Mouse (Mus musculus): ENCODE results near the gene Abca13. TPM values are rescaled to one million over a fixed set of nuclear protein-coding genes. Genes with fewer than 3 reads are reported as not detected.
A peak's percentile ranks its signal among the peaks of the same experiment; 100 is the strongest.

Gene Abca13
- total and polyA plus RNA-seq, 3 experiments = under 0.01 to 0.03 (median 0.03) TPM

DNA sequence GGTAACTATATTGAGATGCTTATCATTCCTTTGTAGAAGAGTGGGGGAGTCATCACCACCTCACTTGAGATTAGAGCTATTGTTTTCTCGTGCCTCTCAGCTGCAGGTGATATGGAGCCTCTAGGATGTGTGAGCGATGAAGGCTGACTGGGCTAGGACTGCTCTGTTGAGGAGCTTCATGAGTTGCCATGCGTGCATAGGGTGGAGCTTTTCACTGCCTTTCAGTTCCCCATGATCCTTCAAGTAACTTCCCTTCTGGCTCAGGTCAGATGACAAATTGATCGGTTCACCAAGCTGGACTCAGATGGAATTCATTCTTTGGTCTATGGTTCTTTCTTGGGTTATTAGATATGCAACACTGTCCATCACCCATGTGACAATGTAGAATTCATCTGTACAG is 410.4 kb downstream of the Abca13 start:
- no peak overlapping the region for H3K27ac ChIP-seq (ENCODE audit: insufficient read depth, low read depth)
- TF ChIP-seq MAX (IDR thresholded peaks at IDR 0.05; ENCODE audit: low read length) = no peak
- TF ChIP-seq ZMIZ1 (IDR thresholded peaks at IDR 0.05; ENCODE audit: low read depth, low read length) = no peak
- TF ChIP-seq MAFK (IDR thresholded peaks at IDR 0.05; ENCODE audit: insufficient replicate concordance, low read length) = no peak
- TF ChIP-seq MYC (IDR thresholded peaks at IDR 0.05; ENCODE audit: low read depth, low read length) = no peak
- TF ChIP-seq ZKSCAN1 (IDR thresholded peaks at IDR 0.05; ENCODE audit: borderline replicate concordance, low read depth, low read length) = no peak
- no peak for TF ChIP-seq MEF2A (IDR thresholded peaks at IDR 0.05; ENCODE audit: borderline replicate concordance, low read depth, low read length)
- no peak for TF ChIP-seq SIN3A (IDR thresholded peaks at IDR 0.05; ENCODE audit: low read length)
- no peak for TF ChIP-seq GABPA (IDR thresholded peaks at IDR 0.05; ENCODE audit: insufficient replicate concordance, low read depth, low read length)
- TF ChIP-seq HCFC1 (IDR thresholded peaks at IDR 0.05; ENCODE audit: low read depth, low read length) = no peak
- TF ChIP-seq POLR2A (IDR thresholded peaks at IDR 0.05; ENCODE audit: low read depth, low read length) = no peak
- TF ChIP-seq PAX5 (IDR thresholded peaks at IDR 0.05; ENCODE audit: low read length) = no peak
- TF ChIP-seq TBP (conservative IDR thresholded peaks at IDR 0.05; ENCODE audit: low read depth, low read length) = no peak
- no peak for TF ChIP-seq CTCF (conservative IDR thresholded peaks at IDR 0.05 in 1 of 2, IDR thresholded peaks at IDR 0.05 in 1 of 2; ENCODE audit: low read depth in 2 of 2, low read length in 2 of 2)
- TF ChIP-seq CHD1 (IDR thresholded peaks at IDR 0.05; ENCODE audit: low read depth, low read length) = no peak
- TF ChIP-seq MXI1 (IDR thresholded peaks at IDR 0.05; ENCODE audit: low read depth, low read length) = no peak
- no peaks in the 10 kb centered on the region for H3K36me3 ChIP-seq (replicated peaks in 1 of 2; ENCODE audit: control insufficient read depth in 1 of 2, insufficient read depth in 1 of 2, low read length in 1 of 2)
- H3K79me2 ChIP-seq (replicated peaks; ENCODE audit: control insufficient read depth, extremely low read depth, insufficient read depth, poor library complexity, severe bottlenecking) = no peaks in the 10 kb centered on the region
- peak; percentile 6 for DNase-seq (ENCODE audit: extremely low read depth)
- peaks cover 13% of the 10 kb centered on the region for H3K9me3 ChIP-seq (replicated peaks; ENCODE audit: low read length)
- no peaks in the 10 kb centered on the region for H3K27me3 ChIP-seq (replicated peaks)
- H3K9ac ChIP-seq (ENCODE audit: insufficient read depth, low read depth) = no peak overlapping the region
- H3K4me1 ChIP-seq (ENCODE audit: control insufficient read depth in 1 of 2, insufficient read depth in 2 of 2) = peaks cover 0 to 3% of the 10 kb centered on the region in 2 experiments; a peak in 1 of 4 replicates
- H3K4me2 ChIP-seq (ENCODE audit: insufficient read depth, low read depth, poor library complexity, severe bottlenecking) = no peak overlapping the region
- in situ Hi-C loops (cut with MboI; ENCODE audit: low pct_ligation_motif_present, low pct_unique_long_range_greater_than_20kb, low sequenced_read_pairs) = no loop called here
- H3K4me3 ChIP-seq (replicated peaks in 1 of 3; ENCODE audit: low read depth in 2 of 3, low read length in 2 of 3, poor library complexity in 1 of 3) = no peak overlapping the region
- dilution Hi-C loops (cut with MboI; ENCODE audit: extremely low pct_ligation_motif_present, extremely low pct_unique_long_range_greater_than_20kb, low sequenced_read_pairs) = no loop called here

- dilution Hi-C loops (cut with MboI; ENCODE audit: extremely low pct_ligation_motif_present, extremely low pct_unique_long_range_greater_than_20kb, low sequenced_read_pairs) = no loop called here
- TF ChIP-seq CHD1 (IDR thresholded peaks at IDR 0.05; ENCODE audit: low read depth, low read length) = no peak
- no peak for TF ChIP-seq MAFK (IDR thresholded peaks at IDR 0.05; ENCODE audit: insufficient replicate concordance, low read length)
- TF ChIP-seq EP300 (IDR thresholded peaks at IDR 0.05; ENCODE audit: low read length) = no peak
- no peak for TF ChIP-seq ZC3H11A (IDR thresholded peaks at IDR 0.05; ENCODE audit: low read depth, low read length)
- no peak for TF ChIP-seq JUND (conservative IDR thresholded peaks at IDR 0.05; ENCODE audit: low read depth, low read length)
- TF ChIP-seq POLR2A (IDR thresholded peaks at IDR 0.05; ENCODE audit: low read depth, low read length) = no peak
- TF ChIP-seq SMC3 (IDR thresholded peaks at IDR 0.05; ENCODE audit: low read depth, low read length) = no peak
- TF ChIP-seq JUN (IDR thresholded peaks at IDR 0.05; ENCODE audit: insufficient read depth, low read depth, low read length) = no peak
- TF ChIP-seq NRF1 (IDR thresholded peaks at IDR 0.05; ENCODE audit: low read depth, low read length) = no peak
- TF ChIP-seq MEF2A (IDR thresholded peaks at IDR 0.05; ENCODE audit: borderline replicate concordance, low read depth, low read length) = no peak
- no peak for TF ChIP-seq HCFC1 (IDR thresholded peaks at IDR 0.05; ENCODE audit: low read depth, low read length)
- no peak for TF ChIP-seq CHD2 (IDR thresholded peaks at IDR 0.05; ENCODE audit: low read length)
- TF ChIP-seq IRF4 (IDR thresholded peaks at IDR 0.05; ENCODE audit: low read depth, low read length) = no peak
- no peak for TF ChIP-seq MAX (IDR thresholded peaks at IDR 0.05; ENCODE audit: low read length)
Observed at GRCm38 (mm10) chr11:9608249-9608648, 416.5 kb downstream of the Abca13 start.

More at GRCm38 (mm10) chr11:9608249-9608648, 416.5 kb downstream of the Abca13 start:
- no peaks in the 10 kb centered on the region for H3K36me3 ChIP-seq (replicated peaks in 1 of 2; ENCODE audit: control insufficient read depth in 1 of 2, insufficient read depth in 1 of 2, low read length in 1 of 2)
- no peaks in the 10 kb centered on the region for H3K27me3 ChIP-seq (replicated peaks)
- H3K9me3 ChIP-seq (replicated peaks; ENCODE audit: low read length) = peaks cover 21% of the 10 kb centered on the region
- in situ Hi-C loops (cut with MboI; ENCODE audit: low pct_ligation_motif_present, low pct_unique_long_range_greater_than_20kb, low sequenced_read_pairs) = no loop called here
- no peaks in the 10 kb centered on the region for H3K4me1 ChIP-seq (ENCODE audit: control insufficient read depth in 1 of 2, insufficient read depth in 2 of 2)
- H3K4me3 ChIP-seq (replicated peaks in 1 of 3; ENCODE audit: low read depth in 2 of 3, low read length in 2 of 3, poor library complexity in 1 of 3) = no peak overlapping the region
- no peak overlapping the region for H3K4me2 ChIP-seq (ENCODE audit: insufficient read depth, low read depth, poor library complexity, severe bottlenecking)
- DNase-seq (ENCODE audit: extremely low read depth) = no peak
- no peak overlapping the region for H3K27ac ChIP-seq (ENCODE audit: insufficient read depth, low read depth)
- no peak overlapping the region for H3K9ac ChIP-seq (ENCODE audit: insufficient read depth, low read depth)
- H3K79me2 ChIP-seq (replicated peaks; ENCODE audit: control insufficient read depth, extremely low read depth, insufficient read depth, poor library complexity, severe bottlenecking) = no peaks in the 10 kb centered on the region

All from CH12.LX (cell line).